Mouse (Mus musculus): ENCODE results near the gene Hist1h2bh.
"Not testable (repeated sequence)": the region's sequence is repeated elsewhere in the genome, so short reads cannot be mapped to it uniquely, and the experiment has no call there.

Gene Hist1h2bh

GRCm38 (mm10) chr13:23573034-23573897, 30.1 kb upstream of the Hist1h2bh start:
- not testable (repeated sequence) for DNase-seq

- DNase-seq: no peak
These were observed 29.2 kb upstream of the Hist1h2bh start for GRCm38 (mm10) chr13:23572218-23573033.

GRCm38 (mm10) chr13:23571504-23572217, 28.5 kb upstream of the Hist1h2bh start:
- DNase-seq: not testable (repeated sequence)

- peak; percentile 60 for DNase-seq
These were observed 27.9 kb upstream of the Hist1h2bh start, which contains the start of the genes Hist1h2ae and Hist1h2bg for GRCm38 (mm10) chr13:23571022-23571503. TSS of gene Hist1h2ae (minus strand) at chr13:23571220. TSS of gene Hist1h2bg (plus strand) at chr13:23571396.

- not testable (repeated sequence) for DNase-seq
These were observed 27.2 kb upstream of the Hist1h2bh start for GRCm38 (mm10) chr13:23570261-23571021.

- no peak for DNase-seq
These were observed 21.3 kb upstream of the Hist1h2bh start for GRCm38 (mm10) chr13:23564482-23564881.

GRCm38 (mm10) chr13:23562699-23563462, 19.7 kb upstream of the Hist1h2bh start:
- DNase-seq: no peak

GRCm38 (mm10) chr13:23561883-23562659, 18.9 kb upstream of the Hist1h2bh start, which contains the start of gene Hist1h3e:
TSS of gene Hist1h3e (minus strand) at chr13:23562369.
- peak; percentile 93 for DNase-seq

- DNase-seq: not testable (repeated sequence)
These were observed 18.3 kb upstream of the Hist1h2bh start for GRCm38 (mm10) chr13:23561531-23561882.

- DNase-seq: not testable (repeated sequence)
These were observed 17.5 kb upstream of the Hist1h2bh start for GRCm38 (mm10) chr13:23560699-23561098.

GRCm38 (mm10) chr13:23556906-23557305, 13.7 kb upstream of the Hist1h2bh start:
- DNase-seq: no peak

- DNase-seq: peak; percentile 68
These were observed 12.7 kb upstream of the Hist1h2bh start for GRCm38 (mm10) chr13:23555839-23556416.

- peak; percentile 77 for DNase-seq
These were observed 12.0 kb upstream of the Hist1h2bh start for GRCm38 (mm10) chr13:23554925-23555838.

GRCm38 (mm10) chr13:23554393-23554792, 11.2 kb upstream of the Hist1h2bh start:
- no peak for DNase-seq

GRCm38 (mm10) chr13:23552962-23553361, 9.8 kb upstream of the Hist1h2bh start, which contains the start of gene Hist1h1d:
TSS of gene Hist1h1d (plus strand) at chr13:23553262.
- no peak for DNase-seq

GRCm38 (mm10) chr13:23551931-23552914, 9.0 kb upstream of the Hist1h2bh start:
- DNase-seq: no peak

GRCm38 (mm10) chr13:23551146-23551834, 8.1 kb upstream of the Hist1h2bh start, which contains the start of gene Hist1h4f:
TSS of gene Hist1h4f (minus strand) at chr13:23551648.
- DNase-seq: peak; percentile 93

Data from cerebellum, adult 11-12 months (tissue).